Mouse (Mus musculus): Measurements from ENCODE around the gene Lao1.

The Lao1 gene

DNA sequence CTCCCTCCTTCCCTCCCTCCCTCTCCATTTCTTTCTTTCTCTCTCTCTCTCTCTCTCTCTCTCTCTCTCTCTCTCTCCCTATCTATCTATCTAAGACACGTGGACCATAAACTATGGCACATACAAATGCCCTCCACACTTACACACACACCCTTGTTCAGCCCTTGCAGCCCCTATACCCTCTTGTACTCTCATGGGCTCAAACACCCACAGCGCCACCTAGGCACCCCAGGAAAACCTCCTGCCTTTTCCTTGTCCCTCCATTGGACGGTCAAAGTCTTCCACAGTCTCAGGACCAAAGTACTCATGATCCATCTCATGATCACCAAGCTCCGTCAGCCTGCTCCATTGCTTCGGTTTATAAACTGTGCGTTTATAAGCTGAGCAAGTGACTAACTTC, 54.2 kb downstream of the Lao1 start:
- DNase-seq = no peak

DNA sequence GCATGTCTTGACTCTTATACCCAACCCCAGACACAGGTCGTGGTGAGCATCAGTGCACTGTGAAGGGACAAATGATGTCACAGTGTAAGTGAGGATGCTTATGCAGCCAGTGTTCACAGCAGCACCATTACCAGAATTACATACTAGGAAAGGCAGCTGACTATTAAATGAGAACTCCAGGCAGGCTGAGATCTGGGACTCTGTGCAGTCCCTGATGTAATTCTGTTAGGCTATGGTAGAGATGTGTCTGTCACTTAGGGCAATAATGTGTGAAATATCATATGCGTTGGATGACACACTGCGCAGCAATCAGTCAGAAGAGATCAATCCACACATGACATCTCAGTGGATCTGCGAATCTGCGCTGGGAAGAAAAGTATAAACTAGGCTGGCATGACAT, 55.7 kb downstream of the Lao1 start:
- no peak for DNase-seq
